Mouse (Mus musculus): ENCODE measurements at regions not wholly inside any gene's neighbourhood (a gene's known extent, or its start where the extent isn't known, plus 50 kb on each side); places are given as distances from the start of the nearest gene placed in this dataset.
A peak's percentile ranks its signal among the peaks of the same experiment; 100 is the strongest.

- DNase-seq (ENCODE audit: low spot score in 2 of 2) = no peak
Measured at GRCm38 (mm10) chr1:125149817-125150216, 285.7 kb downstream of the Actr3 start.

DNA sequence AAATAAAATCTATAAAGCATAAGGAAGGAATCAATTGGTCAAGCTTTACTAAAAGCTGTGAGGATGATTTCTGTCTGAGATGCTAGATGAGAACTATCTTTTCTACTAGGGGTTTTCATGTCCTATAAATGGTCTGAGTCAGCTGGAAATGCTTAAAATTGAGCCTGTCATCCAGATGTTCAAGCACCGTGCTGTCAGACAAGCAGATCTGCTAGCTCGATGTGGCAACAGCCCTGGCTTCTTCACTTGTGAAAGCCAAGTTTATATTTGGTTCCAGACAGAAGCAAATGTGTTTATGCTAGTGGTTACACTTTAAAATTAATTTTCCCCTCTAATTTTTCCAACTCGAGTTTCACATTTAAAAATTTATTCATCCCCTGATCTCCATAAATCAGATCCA, 311.7 kb downstream of the Actr3 start:
- peak in 1 of 2 experiments; percentile 25 for DNase-seq (ENCODE audit: low spot score in 2 of 2)

DNA sequence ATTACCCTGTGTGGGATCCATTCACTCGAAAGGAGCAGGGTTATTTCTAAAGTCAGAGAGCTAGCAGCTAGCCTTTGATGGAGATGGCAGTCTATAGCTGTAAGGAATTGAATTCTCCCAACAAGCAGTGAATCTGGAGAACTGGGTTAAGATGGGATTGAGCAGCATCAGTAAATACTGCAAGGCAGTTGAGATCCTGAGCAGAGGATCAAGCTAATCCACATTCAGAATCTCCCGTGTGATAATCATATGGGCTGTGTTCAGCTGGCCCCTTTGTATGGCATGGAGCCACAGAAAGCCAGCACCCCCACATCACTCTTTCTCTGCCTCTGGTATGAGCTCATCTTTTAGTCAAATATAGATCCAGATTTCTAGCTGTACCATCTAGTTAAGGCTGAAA, 334.9 kb downstream of the Actr3 start:
- no peak for DNase-seq (ENCODE audit: low spot score in 2 of 2)

DNA sequence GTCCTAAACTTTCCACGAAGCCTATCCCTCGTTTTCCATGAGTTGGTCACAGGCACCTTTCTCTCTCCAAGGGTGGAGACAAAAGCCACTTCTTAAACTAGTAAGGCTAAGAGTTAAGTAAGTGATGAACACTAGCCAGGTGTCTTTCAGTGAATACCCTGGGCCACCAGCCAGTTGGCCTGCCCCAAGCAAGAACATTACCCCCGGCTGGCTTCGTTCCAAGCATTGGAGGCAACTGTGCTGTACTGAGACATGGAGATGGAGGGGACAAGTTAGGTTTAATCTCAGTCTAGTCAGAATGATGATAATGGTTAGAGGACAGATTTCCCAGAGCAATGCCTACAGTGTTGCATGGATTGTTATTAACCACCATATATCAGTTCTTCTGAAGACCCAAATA, 350.6 kb downstream of the Actr3 start:
- DNase-seq (ENCODE audit: low spot score in 2 of 2) = no peak

DNA sequence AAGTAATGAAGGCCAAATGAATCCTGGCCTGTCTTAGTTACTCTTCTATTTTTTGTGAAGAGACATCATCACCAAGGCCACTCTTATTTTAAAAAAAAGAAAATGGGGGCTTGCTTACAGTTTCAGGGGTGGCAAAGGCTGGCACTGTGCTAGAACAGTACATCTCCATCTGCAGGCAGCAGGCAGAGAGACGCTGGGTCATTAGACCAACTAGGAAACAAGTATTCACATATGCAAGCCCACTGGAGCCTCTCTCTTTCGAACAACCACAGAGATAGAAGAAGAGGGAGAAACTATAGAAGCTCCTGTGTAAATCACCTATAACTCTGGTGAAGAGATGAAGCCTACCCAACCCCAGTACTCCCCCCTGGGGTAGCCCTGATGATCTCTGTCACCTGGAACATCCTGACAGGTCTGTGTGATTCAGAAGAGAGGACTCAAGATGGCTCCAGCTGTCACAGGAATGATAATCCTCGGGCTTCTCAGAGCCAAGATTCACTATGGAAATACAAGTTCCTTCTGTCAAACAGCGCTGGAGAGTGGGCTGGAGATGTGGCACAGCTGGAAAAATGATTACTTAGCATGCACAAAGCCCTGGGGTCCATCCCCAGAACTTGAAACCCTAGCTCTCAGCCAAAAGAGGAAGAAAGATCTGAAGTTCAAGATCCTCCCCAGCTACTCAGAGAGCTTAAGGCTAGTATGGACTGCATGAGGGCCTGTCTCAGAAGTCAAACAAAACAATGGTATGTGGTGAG, 395.8 kb downstream of the Actr3 start:
- peak in 1 of 2 experiments; percentile 10 for DNase-seq (ENCODE audit: low spot score in 2 of 2)

GRCm38 (mm10) chr1:125013301-125013700, 422.2 kb downstream of the Actr3 start:
- DNase-seq (ENCODE audit: low spot score in 2 of 2) = no peak

- DNase-seq (ENCODE audit: low spot score in 2 of 2) = no peak
Measured at GRCm38 (mm10) chr1:125011893-125012292, 423.6 kb downstream of the Actr3 start.

- DNase-seq (ENCODE audit: low spot score in 2 of 2) = no peak
Measured at GRCm38 (mm10) chr1:124997577-124997976, 437.9 kb downstream of the Actr3 start.

DNA sequence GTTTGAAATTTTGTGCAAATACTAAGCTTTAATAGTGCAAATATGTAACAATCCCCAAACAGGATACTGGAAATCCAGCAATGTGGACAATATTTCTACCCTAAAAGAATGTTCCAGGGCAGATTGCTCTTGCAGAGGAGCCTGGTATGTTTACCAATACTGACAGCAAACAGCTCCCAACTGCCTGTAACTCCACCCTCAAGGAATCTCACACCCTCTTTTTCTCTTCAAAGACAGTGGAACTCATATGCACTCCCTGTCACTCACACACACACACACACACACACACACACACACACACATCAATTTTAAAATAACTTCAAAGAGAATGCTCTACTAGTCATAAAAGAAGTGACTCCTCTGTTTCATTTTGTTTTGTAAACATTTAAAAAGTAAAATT, 484.7 kb downstream of the Actr3 start:
- DNase-seq (ENCODE audit: low spot score in 2 of 2) = no peak

GRCm38 (mm10) chr1:124904373-124904772, 531.2 kb downstream of the Actr3 start:
- no peak for DNase-seq (ENCODE audit: low spot score in 2 of 2)

DNA sequence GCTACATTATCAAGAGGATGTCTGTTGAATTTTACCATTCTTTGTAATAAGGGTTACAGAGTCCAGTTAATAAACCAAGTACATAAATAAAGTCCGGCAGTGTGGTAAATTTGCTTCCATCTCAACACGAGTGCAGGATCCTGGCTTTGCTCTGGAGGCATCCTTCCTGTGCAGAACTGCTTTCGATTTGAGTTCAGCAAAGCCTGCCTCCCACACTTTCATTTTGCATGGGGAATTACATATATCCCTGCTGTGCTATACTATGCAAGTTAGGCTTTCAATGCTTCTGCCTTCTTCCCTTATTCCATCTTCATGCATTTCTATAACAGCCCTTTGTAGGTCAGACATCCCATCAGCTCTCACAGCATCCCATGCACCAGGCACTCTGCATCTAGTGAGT, 564.4 kb downstream of the Actr3 start:
- DNase-seq (ENCODE audit: low spot score in 2 of 2) = no peak

- no peak for DNase-seq (ENCODE audit: low spot score in 2 of 2)
Measured at GRCm38 (mm10) chr1:124866248-124866647, 569.3 kb downstream of the Actr3 start.

- DNase-seq (ENCODE audit: low spot score in 2 of 2) = no peak
Measured at GRCm38 (mm10) chr1:124845681-124846080, 589.8 kb downstream of the Actr3 start.

- DNase-seq (ENCODE audit: low spot score in 2 of 2) = no peak
Measured at GRCm38 (mm10) chr1:124825717-124826116, 609.8 kb downstream of the Actr3 start.

DNA sequence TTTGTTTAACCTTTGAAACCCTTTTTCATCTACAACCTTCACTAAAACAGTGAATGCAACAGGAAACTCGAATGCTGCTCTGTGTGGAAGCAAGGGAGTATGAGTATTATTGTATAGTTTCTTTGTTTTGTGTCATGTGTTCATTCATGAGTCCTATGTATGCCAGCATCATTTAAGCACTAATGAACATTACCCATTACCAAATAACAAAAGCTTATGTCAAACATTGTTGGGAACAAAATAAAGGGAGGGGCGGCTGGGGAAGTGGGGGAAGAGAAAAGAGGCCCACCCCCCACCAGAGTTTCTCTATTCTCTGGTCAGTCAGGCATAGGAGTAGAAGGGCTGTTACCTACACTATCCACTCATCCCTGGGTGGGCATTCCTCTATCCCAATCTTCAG, 642.5 kb downstream of the Actr3 start:
- no peak for DNase-seq (ENCODE audit: low spot score in 2 of 2)

- DNase-seq (ENCODE audit: low spot score in 2 of 2) = no peak
Measured at GRCm38 (mm10) chr1:124790646-124791045, 644.9 kb downstream of the Actr3 start.

- DNase-seq (ENCODE audit: low spot score in 2 of 2) = no peak
Measured at GRCm38 (mm10) chr1:124790130-124790529, 645.4 kb downstream of the Actr3 start.

GRCm38 (mm10) chr1:124783066-124783465, 652.5 kb downstream of the Actr3 start:
- DNase-seq (ENCODE audit: low spot score in 2 of 2) = no peak

DNA sequence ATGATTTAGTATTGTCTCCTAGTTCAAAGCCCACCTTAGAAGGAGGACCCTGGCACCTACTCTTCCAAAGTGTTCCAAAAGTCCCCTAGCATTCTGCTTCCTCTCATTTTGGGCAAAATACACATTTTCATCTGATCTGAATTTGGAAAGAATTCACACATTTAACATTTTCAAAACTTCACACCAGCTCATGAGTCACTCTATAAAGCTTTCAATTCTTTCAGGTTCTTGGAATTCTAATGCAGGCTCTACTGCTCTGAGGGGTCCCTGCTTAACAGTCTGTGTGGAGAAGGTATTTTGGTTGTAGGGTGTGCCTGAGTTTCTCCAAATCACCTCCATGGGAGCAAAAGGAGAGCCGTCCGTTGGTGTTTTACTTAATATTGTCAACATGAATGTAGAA, 657.8 kb downstream of the Actr3 start:
- DNase-seq (ENCODE audit: low spot score in 2 of 2) = no peak

GRCm38 (mm10) chr1:124756721-124757120, 678.8 kb downstream of the Actr3 start:
- DNase-seq (ENCODE audit: low spot score in 2 of 2) = no peak

- DNase-seq (ENCODE audit: low spot score in 2 of 2) = no peak
Measured at GRCm38 (mm10) chr1:124739777-124740176, 694.4 kb upstream of the Dpp10 start.

DNA sequence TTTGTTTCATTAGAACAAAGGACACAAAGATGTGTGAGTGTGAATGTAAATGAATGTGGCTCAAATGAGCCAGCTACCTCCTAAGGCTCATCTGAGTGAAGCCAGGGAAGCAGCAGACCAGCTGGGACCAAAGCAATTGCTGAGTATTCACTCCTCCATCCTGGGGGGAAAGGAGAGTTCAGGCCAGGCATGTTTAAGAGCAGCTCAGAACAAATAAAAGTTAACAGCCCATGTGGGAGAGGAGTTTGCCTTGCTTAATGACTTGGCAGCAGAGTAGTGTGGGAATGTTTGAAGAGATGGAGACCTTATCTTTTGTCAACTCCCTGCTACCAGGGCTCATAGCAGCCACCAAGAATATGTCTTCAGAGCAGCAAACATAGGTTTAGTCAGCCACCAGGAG, 685.0 kb upstream of the Dpp10 start:
- DNase-seq (ENCODE audit: low spot score in 2 of 2) = no peak

DNA sequence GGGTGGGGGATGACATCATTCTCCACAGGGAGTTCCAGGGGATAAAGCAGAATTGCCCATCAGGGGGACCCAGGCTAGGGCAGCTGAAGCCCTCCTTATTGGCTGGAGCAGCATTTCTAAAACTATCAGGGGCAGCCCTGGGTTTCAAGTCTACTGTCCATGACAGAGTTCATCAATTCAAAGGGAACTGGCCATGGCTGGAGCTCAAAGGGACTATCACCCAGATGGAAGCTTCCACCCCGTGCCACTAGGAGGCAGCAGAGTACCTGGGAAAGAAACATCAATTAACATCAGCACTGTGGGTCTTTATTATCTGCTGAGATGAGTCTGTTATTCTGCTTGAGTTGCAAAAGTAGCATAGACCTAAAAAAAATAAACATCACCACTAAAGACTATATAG, 672.7 kb upstream of the Dpp10 start:
- DNase-seq (ENCODE audit: low spot score in 2 of 2) = peak; percentile 13 to 65

GRCm38 (mm10) chr1:124706246-124706645, 660.9 kb upstream of the Dpp10 start:
- no peak for DNase-seq (ENCODE audit: low spot score in 2 of 2)

Data from spleen, postnatal 4 days (tissue).